ENCODE assay signal across 15 mouse cellular contexts in genomic region chr3:138198722-138199068, GRCm38 (mm10). TPM values are rescaled to one million over a fixed set of nuclear protein-coding genes. Genes with fewer than 3 reads are reported as not detected.
DNase-seq lines count a peak whose midpoint lies in the region; ATAC-seq lines count a peak whose summit lies in the region.
"Had no signal": no experiment of that assay in that cellular context is flagged by ENCODE, and none has a peak within 500 bp of the region (broad histone marks: within the 10 kb centered on the region; RNA-seq: fewer than 3 reads in every experiment).

No protein-coding gene starts in this region.

- H3K27ac ChIP-seq in forebrain, embryonic 10.5 days = 0 out of 2 replicates have a peak overlapping the region, but pooled peaks have one; percentile 60
- H3K27ac ChIP-seq in forebrain, embryonic 14.5 days (ENCODE audit: low read depth, low read length) = no peak overlapping the region
- H3K27ac ChIP-seq in neural tube, embryonic 11.5 days (ENCODE audit: low read depth, low read length) = no peak overlapping the region
- H3K27ac ChIP-seq in limb, embryonic 12.5 days = no peak overlapping the region
- no peak overlapping the region for H3K27ac ChIP-seq in neural tube, embryonic 14.5 days (ENCODE audit: low read depth, low read length)
- H3K27ac ChIP-seq: layer of hippocampus, adult 2 months had no signal

- H3K4me3 ChIP-seq in forebrain, embryonic 10.5 days = no peak overlapping the region
- H3K4me3 ChIP-seq in forebrain, embryonic 14.5 days (ENCODE audit: low read depth, low read length) = no peak overlapping the region
- H3K4me3 ChIP-seq in neural tube, embryonic 11.5 days (ENCODE audit: low read depth, low read length) = no peak overlapping the region
- H3K4me3 ChIP-seq in limb, embryonic 12.5 days (replicated peaks) = no peak overlapping the region
- H3K4me3 ChIP-seq in neural tube, embryonic 14.5 days (ENCODE audit: low read depth, low read length) = no peak overlapping the region

- WGBS in forebrain, embryonic 10.5 days = 85% methylated on average over 7 of the region's 7 CpGs
- 78% methylated on average over 7 of the region's 7 CpGs for WGBS in forebrain, embryonic 14.5 days
- 72% methylated on average over 7 of the region's 7 CpGs for WGBS in neural tube, embryonic 11.5 days
- WGBS in limb, embryonic 12.5 days = 80% methylated on average over 7 of the region's 7 CpGs
- 63% methylated on average over 7 of the region's 7 CpGs for WGBS in neural tube, embryonic 14.5 days

- DNase-seq in forebrain, embryonic 10.5 days (ENCODE audit: extremely low spot score, low spot score) = no peak
- no peak for DNase-seq in forebrain, embryonic 14.5 days (ENCODE audit: low spot score)
- no peak for DNase-seq in neural tube, embryonic 11.5 days (ENCODE audit: low spot score)
- DNase-seq in neural tube, embryonic 10.5 days (ENCODE audit: extremely low spot score, low spot score) = no peak
- DNase-seq in gastrocnemius, adult 18-20 months (ENCODE audit: low spot score) = no peak
- no peak for DNase-seq in yolk sac, embryonic 10.5 days (ENCODE audit: low spot score)

- no peaks in the 10 kb centered on the region for H3K27me3 ChIP-seq in forebrain, embryonic 10.5 days (ENCODE audit: poor library complexity, severe bottlenecking)
- H3K27me3 ChIP-seq in forebrain, embryonic 14.5 days (replicated peaks; ENCODE audit: control insufficient read depth, insufficient read depth, low read length) = no peaks in the 10 kb centered on the region
- H3K27me3 ChIP-seq in neural tube, embryonic 11.5 days (ENCODE audit: control insufficient read depth, insufficient read depth, low read length) = no peaks in the 10 kb centered on the region
- H3K27me3 ChIP-seq in limb, embryonic 12.5 days = 0 out of 2 replicates have a peak, but pooled peaks cover 4% of the 10 kb centered on the region
- H3K27me3 ChIP-seq in neural tube, embryonic 14.5 days (ENCODE audit: control insufficient read depth, insufficient read depth, low read length) = no peaks in the 10 kb centered on the region

- no peaks in the 10 kb centered on the region for H3K9me3 ChIP-seq in forebrain, embryonic 10.5 days
- H3K9me3 ChIP-seq in forebrain, embryonic 14.5 days (replicated peaks; ENCODE audit: control insufficient read depth, low read length) = no peaks in the 10 kb centered on the region
- no peaks in the 10 kb centered on the region for H3K9me3 ChIP-seq in neural tube, embryonic 11.5 days (ENCODE audit: control insufficient read depth, low read length)
- no peaks in the 10 kb centered on the region for H3K9me3 ChIP-seq in limb, embryonic 12.5 days
- no peaks in the 10 kb centered on the region for H3K9me3 ChIP-seq in neural tube, embryonic 14.5 days (ENCODE audit: control insufficient read depth, low read length)

- no peaks in the 10 kb centered on the region for H3K36me3 ChIP-seq in forebrain, embryonic 10.5 days (replicated peaks)
- H3K36me3 ChIP-seq in forebrain, embryonic 14.5 days (ENCODE audit: control insufficient read depth, insufficient read depth, low read length) = no peaks in the 10 kb centered on the region
- H3K36me3 ChIP-seq in neural tube, embryonic 11.5 days (ENCODE audit: control insufficient read depth, insufficient read depth, low read length) = no peaks in the 10 kb centered on the region
- H3K36me3 ChIP-seq in limb, embryonic 12.5 days = no peaks in the 10 kb centered on the region
- no peaks in the 10 kb centered on the region for H3K36me3 ChIP-seq in neural tube, embryonic 14.5 days (ENCODE audit: control insufficient read depth, insufficient read depth, low read length)

- no peak overlapping the region for H3K9ac ChIP-seq in forebrain, embryonic 14.5 days (ENCODE audit: low read length)
- H3K9ac ChIP-seq in neural tube, embryonic 11.5 days (ENCODE audit: low read length) = no peak overlapping the region
- H3K9ac ChIP-seq in limb, embryonic 12.5 days (replicated peaks) = no peak overlapping the region
- H3K9ac ChIP-seq in neural tube, embryonic 14.5 days (replicated peaks; ENCODE audit: low read depth, low read length) = no peak overlapping the region

- peaks cover 8% of the 10 kb centered on the region for H3K4me1 ChIP-seq in forebrain, embryonic 10.5 days
- no peaks in the 10 kb centered on the region for H3K4me1 ChIP-seq in forebrain, embryonic 14.5 days (ENCODE audit: control insufficient read depth, insufficient read depth, low read length)
- no peaks in the 10 kb centered on the region for H3K4me1 ChIP-seq in neural tube, embryonic 11.5 days (ENCODE audit: control insufficient read depth, insufficient read depth, low read length)
- no peaks in the 10 kb centered on the region for H3K4me1 ChIP-seq in limb, embryonic 12.5 days (replicated peaks)
- H3K4me1 ChIP-seq in neural tube, embryonic 14.5 days (ENCODE audit: control insufficient read depth, insufficient read depth, low read length) = no peaks in the 10 kb centered on the region

- no peak overlapping the region; the same call in 1 of the 2 replicates for H3K4me2 ChIP-seq in forebrain, embryonic 14.5 days (ENCODE audit: low read length)
- H3K4me2 ChIP-seq in neural tube, embryonic 11.5 days (ENCODE audit: low read depth) = no peak overlapping the region
- H3K4me2 ChIP-seq in limb, embryonic 12.5 days = peak overlapping the region; percentile 52; the same call in 1 of the 2 replicates
- no peak overlapping the region; the same call in 1 of the 2 replicates for H3K4me2 ChIP-seq in neural tube, embryonic 14.5 days (ENCODE audit: low read depth, low read length)

- ATAC-seq in forebrain, embryonic 14.5 days = no peak
- ATAC-seq in neural tube, embryonic 11.5 days (ENCODE audit: insufficient read depth, low FRiP score, low TSS enrichment) = peak; percentile 42; the same call in 1 of the 2 replicates
- peak; percentile 42; the same call in 1 of the 2 replicates for ATAC-seq in limb, embryonic 12.5 days (ENCODE audit: insufficient number of reproducible peaks, insufficient read depth, low FRiP score, low TSS enrichment, low read depth)
- peak; percentile 47; the same call in 1 of the 2 replicates for ATAC-seq in neural tube, embryonic 14.5 days (ENCODE audit: low read depth)

RNA-seq across cellular contexts. Expression of gene 4930579F01Rik, which starts 5.1 kb away (rescaled TPM):
- not detected in 2 replicates for polyA plus RNA-seq in forebrain, embryonic 10.5 days (2016; fragmentation: Nextera tagmentation; extraction: Ambion mirVana)
- polyA plus RNA-seq in forebrain, embryonic 14.5 days (2014; fragmentation: Nextera tagmentation; extraction: Ambion mirVana) = not detected in 2 replicates
- polyA plus RNA-seq in neural tube, embryonic 11.5 days (2014; fragmentation: Nextera tagmentation; extraction: Ambion mirVana) = not detected in 2 replicates
- not detected in 2 replicates for polyA plus RNA-seq in limb, embryonic 12.5 days (2016; fragmentation: Nextera tagmentation; extraction: Ambion mirVana)
- polyA plus RNA-seq in neural tube, embryonic 14.5 days (2014; fragmentation: Nextera tagmentation; extraction: Ambion mirVana) = not detected in 2 replicates
- total RNA-seq in gastrocnemius, adult 18-20 months (2021) = not detected
- total RNA-seq: ES-E14; gastrocnemius, postnatal 36 days; heart, postnatal 4 days; layer of hippocampus, adult 2 months; left cerebral cortex, postnatal 25 days; neutrophil, adult 5-6 weeks had no signal
- polyA plus RNA-seq: brain, embryonic 14.5 days had no signal

RNA-seq across cellular contexts. Expression of gene Adh7, which starts 18.9 kb away (rescaled TPM):
- polyA plus RNA-seq in forebrain, embryonic 10.5 days (2016; fragmentation: Nextera tagmentation; extraction: Ambion mirVana) = not detected in 2 replicates
- polyA plus RNA-seq in forebrain, embryonic 14.5 days (2014; fragmentation: Nextera tagmentation; extraction: Ambion mirVana) = 0.14 and 0.96 TPM in 2 replicates
- 0.13 TPM in 1 of 2 replicates, not detected in the other for polyA plus RNA-seq in neural tube, embryonic 11.5 days (2014; fragmentation: Nextera tagmentation; extraction: Ambion mirVana)
- 0.10 and 0.20 TPM in 2 replicates for polyA plus RNA-seq in limb, embryonic 12.5 days (2016; fragmentation: Nextera tagmentation; extraction: Ambion mirVana)
- 0.54 and 0.77 TPM in 2 replicates for polyA plus RNA-seq in neural tube, embryonic 14.5 days (2014; fragmentation: Nextera tagmentation; extraction: Ambion mirVana)
- total RNA-seq in gastrocnemius, adult 18-20 months (2021) = under 1 TPM; 0.40 to 0.46 TPM
- total RNA-seq: heart, postnatal 4 days; left cerebral cortex, postnatal 25 days; neutrophil, adult 5-6 weeks had no signal

RNA-seq across cellular contexts. Expression of gene Mttp, which starts 53.9 kb away (rescaled TPM):
- polyA plus RNA-seq in forebrain, embryonic 10.5 days (2016; fragmentation: Nextera tagmentation; extraction: Ambion mirVana) = 11.1 and 11.4 TPM in 2 replicates
- polyA plus RNA-seq in forebrain, embryonic 14.5 days (2014; fragmentation: Nextera tagmentation; extraction: Ambion mirVana) = 7.5 and 8.6 TPM in 2 replicates
- 7.5 and 7.8 TPM in 2 replicates for polyA plus RNA-seq in neural tube, embryonic 11.5 days (2014; fragmentation: Nextera tagmentation; extraction: Ambion mirVana)
- 8.9 and 9.2 TPM in 2 replicates for polyA plus RNA-seq in limb, embryonic 12.5 days (2016; fragmentation: Nextera tagmentation; extraction: Ambion mirVana)
- 8.6 and 9.0 TPM in 2 replicates for polyA plus RNA-seq in neural tube, embryonic 14.5 days (2014; fragmentation: Nextera tagmentation; extraction: Ambion mirVana)
- 1 to 10 TPM; 1.6 to 1.7 TPM for total RNA-seq in gastrocnemius, adult 18-20 months (2021)

RNA-seq across cellular contexts. Expression of gene Trmt10a, which starts 55.4 kb away (rescaled TPM):
- polyA plus RNA-seq in forebrain, embryonic 10.5 days (2016; fragmentation: Nextera tagmentation; extraction: Ambion mirVana) = 19.7 and 20.1 TPM in 2 replicates
- polyA plus RNA-seq in forebrain, embryonic 14.5 days (2014; fragmentation: Nextera tagmentation; extraction: Ambion mirVana) = 6.0 and 9.5 TPM in 2 replicates
- polyA plus RNA-seq in neural tube, embryonic 11.5 days (2014; fragmentation: Nextera tagmentation; extraction: Ambion mirVana) = 13.8 and 17.0 TPM in 2 replicates
- polyA plus RNA-seq in limb, embryonic 12.5 days (2016; fragmentation: Nextera tagmentation; extraction: Ambion mirVana) = 14.6 and 15.0 TPM in 2 replicates
- 8.2 and 12.1 TPM in 2 replicates for polyA plus RNA-seq in neural tube, embryonic 14.5 days (2014; fragmentation: Nextera tagmentation; extraction: Ambion mirVana)
- 1 to 10 TPM in 1 of 2 experiments, under 1 TPM in 1; 0.94 to 2.4 TPM for total RNA-seq in gastrocnemius, adult 18-20 months (2021)
